Mouse (Mus musculus): ENCODE results near the gene Fam89b. TPM values are rescaled to one million over a fixed set of nuclear protein-coding genes. Genes with fewer than 3 reads are reported as not detected.
A peak's percentile ranks its signal among the peaks of the same experiment; 100 is the strongest.

Fam89b gene
- total RNA-seq, 1 experiment, result 16.4 TPM

- Histone ChIP-seq H3K4me1 (ENCODE audit: control insufficient read depth in 2 of 2, insufficient read depth in 2 of 2, low read length in 2 of 2, poor library complexity in 1 of 2) (peaks cover 5 to 29% of the 10 kb centered on the region in 2 experiments; a peak in 3 of 4 replicates), H3K36me3 (ENCODE audit: control insufficient read depth, insufficient read depth, low read length, poor library complexity, severe bottlenecking) (no peaks in the 10 kb centered on the region), H3K9ac (ENCODE audit: insufficient read depth, low read depth, low read length, poor library complexity, severe bottlenecking) (no peak overlapping the region), H3K9me3 (ENCODE audit: control insufficient read depth, insufficient read depth, low read depth, low read length) (no peaks in the 10 kb centered on the region), H3K27ac (ENCODE audit: insufficient read depth, low read depth, low read length, poor library complexity, severe bottlenecking) (no peak overlapping the region), H3K4me3 (ENCODE audit: insufficient read depth in 1 of 2, low read depth in 1 of 2, low read length in 2 of 2, poor library complexity in 1 of 2, severe bottlenecking in 1 of 2) (no peak overlapping the region)
- no peak for DNase-seq (ENCODE audit: low read depth, low spot score)
- in situ Hi-C loops (cut with MboI; ENCODE audit: low sequenced_read_pairs in 2 of 2, unreplicated experiment in 2 of 2), result no loop called here
- TF ChIP-seq ZC3H11A (IDR thresholded peaks at IDR 0.05; ENCODE audit: borderline replicate concordance, low read depth, low read length) (no peak), ZNF384 (IDR thresholded peaks at IDR 0.05; ENCODE audit: low read depth, low read length) (no peak), CHD2 (IDR thresholded peaks at IDR 0.05; ENCODE audit: low read depth, low read length) (no peak), MAFK (IDR thresholded peaks at IDR 0.05; ENCODE audit: insufficient read depth, low read depth, low read length) (no peak), HCFC1 (IDR thresholded peaks at IDR 0.05; ENCODE audit: borderline replicate concordance, insufficient read depth, low read length) (no peak)
These were observed 20.0 kb upstream of the Fam89b start for GRCm38 (mm10) chr19:5749476-5749875.

GRCm38 (mm10) chr19:5746907-5747363 is 17.5 kb upstream of the Fam89b start:
- no peaks in the 10 kb centered on the region for H3K9me3 ChIP-seq (ENCODE audit: control insufficient read depth, insufficient read depth, low read depth, low read length)
- peak overlapping the region in 1 of 2 experiments; percentile 19; a peak in 1 of 4 replicates for H3K4me3 ChIP-seq (ENCODE audit: insufficient read depth in 1 of 2, low read depth in 1 of 2, low read length in 2 of 2, poor library complexity in 1 of 2, severe bottlenecking in 1 of 2)
- H3K9ac ChIP-seq (ENCODE audit: insufficient read depth, low read depth, low read length, poor library complexity, severe bottlenecking), result peak overlapping the region; percentile 13; the same call in 1 of the 2 replicates
- no peaks in the 10 kb centered on the region for H3K36me3 ChIP-seq (ENCODE audit: control insufficient read depth, insufficient read depth, low read length, poor library complexity, severe bottlenecking)
- H3K4me1 ChIP-seq (ENCODE audit: control insufficient read depth in 2 of 2, insufficient read depth in 2 of 2, low read length in 2 of 2, poor library complexity in 1 of 2), result peaks cover 4 to 28% of the 10 kb centered on the region in 2 experiments; a peak in 3 of 4 replicates
- DNase-seq (ENCODE audit: low read depth, low spot score), result no peak
- in situ Hi-C loops (cut with MboI; ENCODE audit: low sequenced_read_pairs in 2 of 2, unreplicated experiment in 2 of 2), result no loop called here
- TF ChIP-seq ZNF384 (IDR thresholded peaks at IDR 0.05; ENCODE audit: low read depth, low read length) (no peak), ZC3H11A (IDR thresholded peaks at IDR 0.05; ENCODE audit: borderline replicate concordance, low read depth, low read length) (no peak), CHD2 (IDR thresholded peaks at IDR 0.05; ENCODE audit: low read depth, low read length) (no peak), MAFK (IDR thresholded peaks at IDR 0.05; ENCODE audit: insufficient read depth, low read depth, low read length) (no peak), HCFC1 (IDR thresholded peaks at IDR 0.05; ENCODE audit: borderline replicate concordance, insufficient read depth, low read length) (no peak)
- no peak overlapping the region for H3K27ac ChIP-seq (ENCODE audit: insufficient read depth, low read depth, low read length, poor library complexity, severe bottlenecking)

- in situ Hi-C loops (cut with MboI; ENCODE audit: low sequenced_read_pairs in 2 of 2, unreplicated experiment in 2 of 2), result no loop called here
- H3K4me1 ChIP-seq (ENCODE audit: control insufficient read depth in 2 of 2, insufficient read depth in 2 of 2, low read length in 2 of 2, poor library complexity in 1 of 2), result peaks cover 2 to 21% of the 10 kb centered on the region in 2 experiments; a peak in 3 of 4 replicates
- no peaks in the 10 kb centered on the region for H3K9me3 ChIP-seq (ENCODE audit: control insufficient read depth, insufficient read depth, low read depth, low read length)
- no peaks in the 10 kb centered on the region for H3K36me3 ChIP-seq (ENCODE audit: control insufficient read depth, insufficient read depth, low read length, poor library complexity, severe bottlenecking)
- TF ChIP-seq ZC3H11A (IDR thresholded peaks at IDR 0.05; ENCODE audit: borderline replicate concordance, low read depth, low read length), result no peak
- TF ChIP-seq MAFK (IDR thresholded peaks at IDR 0.05; ENCODE audit: insufficient read depth, low read depth, low read length), result no peak
- no peak for TF ChIP-seq ZNF384 (IDR thresholded peaks at IDR 0.05; ENCODE audit: low read depth, low read length)
- no peak for TF ChIP-seq HCFC1 (IDR thresholded peaks at IDR 0.05; ENCODE audit: borderline replicate concordance, insufficient read depth, low read length)
- TF ChIP-seq CHD2 (IDR thresholded peaks at IDR 0.05; ENCODE audit: low read depth, low read length), result no peak
- H3K4me3 ChIP-seq (ENCODE audit: insufficient read depth in 1 of 2, low read depth in 1 of 2, low read length in 2 of 2, poor library complexity in 1 of 2, severe bottlenecking in 1 of 2), result peak overlapping the region; percentile 61 to 69
- H3K27ac ChIP-seq (ENCODE audit: insufficient read depth, low read depth, low read length, poor library complexity, severe bottlenecking), result no peak overlapping the region
- DNase-seq (ENCODE audit: low read depth, low spot score), result no peak
- H3K9ac ChIP-seq (ENCODE audit: insufficient read depth, low read depth, low read length, poor library complexity, severe bottlenecking), result peak overlapping the region; percentile 36; the same call in 1 of the 2 replicates
These were observed 16.6 kb upstream of the Fam89b start for GRCm38 (mm10) chr19:5745756-5746710.

- no peak overlapping the region for H3K9ac ChIP-seq (ENCODE audit: insufficient read depth, low read depth, low read length, poor library complexity, severe bottlenecking)
- DNase-seq (ENCODE audit: low read depth, low spot score), result no peak
- H3K36me3 ChIP-seq (ENCODE audit: control insufficient read depth, insufficient read depth, low read length, poor library complexity, severe bottlenecking), result no peaks in the 10 kb centered on the region
- TF ChIP-seq ZC3H11A (IDR thresholded peaks at IDR 0.05; ENCODE audit: borderline replicate concordance, low read depth, low read length) (no peak), MAFK (IDR thresholded peaks at IDR 0.05; ENCODE audit: insufficient read depth, low read depth, low read length) (no peak), HCFC1 (IDR thresholded peaks at IDR 0.05; ENCODE audit: borderline replicate concordance, insufficient read depth, low read length) (no peak), CHD2 (IDR thresholded peaks at IDR 0.05; ENCODE audit: low read depth, low read length) (no peak), ZNF384 (IDR thresholded peaks at IDR 0.05; ENCODE audit: low read depth, low read length) (no peak)
- in situ Hi-C loops (cut with MboI; ENCODE audit: low sequenced_read_pairs in 2 of 2, unreplicated experiment in 2 of 2), result no loop called here
- H3K27ac ChIP-seq (ENCODE audit: insufficient read depth, low read depth, low read length, poor library complexity, severe bottlenecking), result no peak overlapping the region
- no peak overlapping the region for H3K4me3 ChIP-seq (ENCODE audit: insufficient read depth in 1 of 2, low read depth in 1 of 2, low read length in 2 of 2, poor library complexity in 1 of 2, severe bottlenecking in 1 of 2)
- no peaks in the 10 kb centered on the region for H3K9me3 ChIP-seq (ENCODE audit: control insufficient read depth, insufficient read depth, low read depth, low read length)
- H3K4me1 ChIP-seq (ENCODE audit: control insufficient read depth in 2 of 2, insufficient read depth in 2 of 2, low read length in 2 of 2, poor library complexity in 1 of 2), result peaks cover 2 to 21% of the 10 kb centered on the region in 2 experiments; a peak in 3 of 4 replicates
These were observed 14.1 kb upstream of the Fam89b start for GRCm38 (mm10) chr19:5743576-5743975.

Measured in ES-E14 (cell line).